Mouse (Mus musculus) ES-E14 (cell line): ENCODE results near the gene Pfkfb1. TPM values are rescaled to one million over a fixed set of nuclear protein-coding genes. Genes with fewer than 3 reads are reported as not detected.
A peak's percentile ranks its signal among the peaks of the same experiment; 100 is the strongest.

Experiments
- DNase-seq: peaks from one replicate; pipeline ENCODE4 v3.0.0-alpha.2; 2013; ENCODE audit warnings: low read depth, low spot score
- H3K27ac ChIP-seq: 2 replicates; pipeline ENCODE4 v1.5.1; 2012; ENCODE audit warnings: low read depth, mild to moderate bottlenecking, low read length, moderate library complexity, mixed read lengths; ENCODE audit not compliant: poor library complexity, insufficient read depth, severe bottlenecking
- H3K36me3 ChIP-seq: 2 replicates; pipeline ENCODE4 v1.6.1; 2012; ENCODE audit warnings: mild to moderate bottlenecking, low read length, moderate library complexity, mixed read lengths; ENCODE audit not compliant: control insufficient read depth, poor library complexity, insufficient read depth, severe bottlenecking
- H3K4me1 ChIP-seq, 2 experiments: fragments of 150-350 bp in 1 of 2; sonication (generic) in 1 of 2; 2 replicates each; pipeline ENCODE4 v1.6.1; 2012; ENCODE audit warnings: low read length in 2 of 2, mild to moderate bottlenecking in 1 of 2, mixed read lengths in 1 of 2; ENCODE audit not compliant: control insufficient read depth in 2 of 2, insufficient read depth in 2 of 2, poor library complexity in 1 of 2
- H3K4me3 ChIP-seq, 2 experiments: fragments of 150-350 bp in 1 of 2; sonication (generic) in 1 of 2; 2 replicates each; pipeline ENCODE4 v1.5.1; 2012; ENCODE audit warnings: low read length in 2 of 2, low read depth in 1 of 2, mild to moderate bottlenecking in 1 of 2, mixed read lengths in 1 of 2; ENCODE audit not compliant: insufficient read depth in 1 of 2, poor library complexity in 1 of 2, severe bottlenecking in 1 of 2
- H3K9ac ChIP-seq: 2 replicates; pipeline ENCODE4 v1.6.1; 2012; ENCODE audit warnings: low read depth, mild to moderate bottlenecking, low read length, mixed read lengths; ENCODE audit not compliant: poor library complexity, insufficient read depth, severe bottlenecking
- H3K9me3 ChIP-seq: fragments of 150-350 bp; sonication (generic); 2 replicates; pipeline ENCODE4 v1.6.1; 2012; ENCODE audit warnings: low read depth, mild to moderate bottlenecking, low read length; ENCODE audit not compliant: control insufficient read depth, insufficient read depth
- CHD2 ChIP-seq: IDR thresholded peaks from 2 replicates; pipeline ENCODE4 v1.6.1; 2014; ENCODE audit warnings: mild to moderate bottlenecking, low read depth, low read length, inconsistent platforms
- HCFC1 ChIP-seq: IDR thresholded peaks from 2 replicates; pipeline ENCODE4 v1.6.1; 2012; ENCODE audit warnings: low read length, inconsistent platforms, borderline replicate concordance; ENCODE audit not compliant: insufficient read depth
- MAFK ChIP-seq: IDR thresholded peaks from 2 replicates; pipeline ENCODE4 v1.6.1; 2014; ENCODE audit warnings: mild to moderate bottlenecking, low read depth, low read length, inconsistent platforms; ENCODE audit not compliant: insufficient read depth
- ZC3H11A ChIP-seq: IDR thresholded peaks from 2 replicates; pipeline ENCODE4 v1.6.1; 2012; ENCODE audit warnings: low read depth, mild to moderate bottlenecking, inconsistent platforms, low read length, borderline replicate concordance
- ZNF384 ChIP-seq: IDR thresholded peaks from 2 replicates; pipeline ENCODE4 v1.6.1; 2012; ENCODE audit warnings: low read depth, low read length, inconsistent platforms
- in situ Hi-C, 2 experiments: fragments of 600-800 bp; cut with MboI; formaldehyde crosslinking; loops; one replicate each; pipeline ENCODE4 v1.15.1; 2025; ENCODE audit warnings: low sequenced_read_pairs in 2 of 2, inconsistent platforms in 1 of 2; ENCODE audit not compliant: unreplicated experiment in 2 of 2
- total RNA-seq: library from RNA; depleted of rRNA; stranded (reverse); fragments of 300-350 nt; gene quantifications from 2 replicates; pipeline ENCODE4 v1.2.3, GENCODE M21; 2012

The Pfkfb1 gene
- total RNA-seq, 1 experiment: 8.7 TPM

- no peak for TF ChIP-seq MAFK
- no peak for TF ChIP-seq ZC3H11A
- TF ChIP-seq CHD2: no peak
- TF ChIP-seq HCFC1: no peak
- TF ChIP-seq ZNF384: no peak
- no peak for DNase-seq
Observed at GRCm38 (mm10) chrX:150595016-150595760, 7.2 kb downstream of the Pfkfb1 start.

GRCm38 (mm10) chrX:150598882-150599281, 10.9 kb downstream of the Pfkfb1 start:
- H3K4me3 ChIP-seq: no peak overlapping the region
- no peak overlapping the region for H3K9ac ChIP-seq
- no peaks in the 10 kb centered on the region for H3K4me1 ChIP-seq
- DNase-seq: no peak
- no peak overlapping the region for H3K27ac ChIP-seq
- no peaks in the 10 kb centered on the region for H3K36me3 ChIP-seq
- no peak for TF ChIP-seq MAFK
- TF ChIP-seq CHD2: no peak
- no peak for TF ChIP-seq ZNF384
- no peak for TF ChIP-seq ZC3H11A
- TF ChIP-seq HCFC1: no peak
- no peaks in the 10 kb centered on the region for H3K9me3 ChIP-seq
- in situ Hi-C loops: no loop called here

More at GRCm38 (mm10) chrX:150595016-150595760, 7.2 kb downstream of the Pfkfb1 start:
- Histone ChIP-seq H3K9me3 (no peaks in the 10 kb centered on the region), H3K9ac (no peak overlapping the region), H3K4me1 (no peaks in the 10 kb centered on the region), H3K4me3 (no peak overlapping the region), H3K27ac (no peak overlapping the region), H3K36me3 (no peaks in the 10 kb centered on the region)
- in situ Hi-C loops: no loop called here

- Histone ChIP-seq H3K27ac (no peak overlapping the region), H3K4me3 (no peak overlapping the region), H3K9ac (no peak overlapping the region), H3K36me3 (no peaks in the 10 kb centered on the region), H3K4me1 (no peaks in the 10 kb centered on the region), H3K9me3 (no peaks in the 10 kb centered on the region)
- TF ChIP-seq ZNF384: no peak
- no peak for TF ChIP-seq HCFC1
- no peak for TF ChIP-seq CHD2
- TF ChIP-seq MAFK: no peak
- no peak for TF ChIP-seq ZC3H11A
- in situ Hi-C loops: no loop called here
- DNase-seq: no peak
Observed at GRCm38 (mm10) chrX:150636421-150636820, 48.4 kb downstream of the Pfkfb1 start.

- Histone ChIP-seq H3K4me3 (peak overlapping the region; percentile 71 to 79), H3K27ac (no peak overlapping the region), H3K4me1 (no peaks in the 10 kb centered on the region), H3K36me3 (peaks cover 6% of the 10 kb centered on the region), H3K9ac (peak overlapping the region; percentile 79), H3K9me3 (no peaks in the 10 kb centered on the region)
- DNase-seq: no peak
- in situ Hi-C loops: no loop called here
- TF ChIP-seq ZC3H11A: no peak
- no peak for TF ChIP-seq ZNF384
- no peak for TF ChIP-seq HCFC1
- TF ChIP-seq CHD2: no peak
- no peak for TF ChIP-seq MAFK
Observed at GRCm38 (mm10) chrX:150656122-150656907, 68.3 kb downstream of the Pfkfb1 start.
